Mouse (Mus musculus) heart, postnatal 14 days (tissue): Measurements from ENCODE around the gene C2cd5. TPM values are rescaled to one million over a fixed set of nuclear protein-coding genes. Genes with fewer than 3 reads are reported as not detected.
"Not testable (repeated sequence)": the region's sequence is repeated elsewhere in the genome, so short reads cannot be mapped to it uniquely, and the experiment has no call there.

ENCODE experiments used
- DNase-seq, 2 experiments: peaks; one replicate each; pipeline ENCODE4 v3.0.0; 2021 to 2022
- intact Hi-C: fragments of 180-260 bp; cut with DNase I; formaldehyde crosslinking; loops from one replicate; pipeline ENCODE4 v1.15.1; 2025
- total RNA-seq, 2 experiments: library from RNA; stranded (reverse); gene quantifications; 2 replicates each; pipeline ENCODE4 v1.2.3; 2021

The C2cd5 gene
- total RNA-seq, 2 experiments from 2014 or later = 19.2 to 20.1 TPM

- intact Hi-C loops = no loop called here
These were observed 72.0 kb downstream of the C2cd5 start for GRCm38 (mm10) chr6:143027896-143028295.

GRCm38 (mm10) chr6:143027402-143027801 lies 72.5 kb downstream of the C2cd5 start:
- intact Hi-C loops = no loop called here
- no peak for DNase-seq

More at GRCm38 (mm10) chr6:143027896-143028295, 72.0 kb downstream of the C2cd5 start:
- no peak for DNase-seq

DNA sequence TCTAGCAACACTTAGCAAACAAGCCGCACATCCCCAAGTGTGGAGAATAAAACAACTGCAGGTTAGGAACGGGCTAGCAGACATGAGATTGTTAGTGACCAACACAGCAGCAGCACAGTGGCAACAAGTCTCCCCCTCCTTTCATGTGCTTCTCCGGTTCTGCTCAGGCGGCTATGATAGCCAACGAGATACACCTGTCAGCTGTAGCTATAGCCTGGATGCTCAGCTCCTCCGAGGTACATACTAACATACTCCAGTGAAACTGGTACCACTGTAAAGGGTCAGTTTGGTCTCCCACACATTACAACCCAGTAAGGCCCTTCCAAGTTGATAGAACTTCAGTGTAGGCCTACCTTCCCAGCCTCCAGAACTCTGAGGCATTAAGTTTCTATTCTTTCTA lies 76.2 kb downstream of the C2cd5 start:
- DNase-seq = no peak
- intact Hi-C loops = no loop called here

DNA sequence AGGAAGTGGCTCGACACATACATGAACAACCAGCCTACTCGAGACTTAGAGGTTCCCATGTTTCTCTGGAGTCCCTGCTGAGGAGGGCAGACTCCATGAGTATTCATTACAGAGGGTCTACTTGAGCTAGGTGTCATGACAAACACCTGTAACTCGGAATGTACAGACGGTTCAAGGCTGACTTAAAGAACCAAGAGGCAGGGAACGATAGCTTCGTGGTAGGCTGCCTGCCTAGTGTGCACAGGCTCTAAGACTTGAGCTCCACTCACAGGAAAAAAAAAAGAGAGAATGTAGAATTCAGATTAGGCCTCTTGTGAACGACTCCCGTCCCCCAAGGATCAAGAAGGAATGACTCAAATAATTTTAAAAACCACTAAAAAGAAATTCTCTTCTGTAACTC lies 78.2 kb downstream of the C2cd5 start:
- intact Hi-C loops = no loop called here
- DNase-seq = no peak

GRCm38 (mm10) chr6:143020647-143021046 lies 79.3 kb downstream of the C2cd5 start:
- DNase-seq = no peak
- intact Hi-C loops = no loop called here

DNA sequence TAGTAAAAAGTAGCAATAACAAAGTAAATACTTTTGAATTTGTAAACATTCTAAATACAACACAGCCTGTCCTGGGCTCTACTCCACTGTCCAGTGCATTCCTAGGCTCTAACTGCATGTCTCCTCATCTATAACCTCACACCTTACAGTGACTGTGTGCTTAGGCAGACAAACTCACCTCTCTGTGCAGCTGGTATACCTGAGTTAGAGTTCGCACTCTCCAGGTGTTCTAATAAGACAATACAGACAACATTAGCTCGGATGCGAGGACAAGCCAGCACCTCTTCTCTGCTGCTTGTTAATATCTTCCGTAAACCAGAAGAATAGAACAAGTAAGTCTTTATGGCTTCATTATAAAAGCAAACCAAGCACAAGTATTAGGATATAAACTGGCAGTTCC lies 79.8 kb downstream of the C2cd5 start:
- DNase-seq = no peak
- intact Hi-C loops = no loop called here

DNA sequence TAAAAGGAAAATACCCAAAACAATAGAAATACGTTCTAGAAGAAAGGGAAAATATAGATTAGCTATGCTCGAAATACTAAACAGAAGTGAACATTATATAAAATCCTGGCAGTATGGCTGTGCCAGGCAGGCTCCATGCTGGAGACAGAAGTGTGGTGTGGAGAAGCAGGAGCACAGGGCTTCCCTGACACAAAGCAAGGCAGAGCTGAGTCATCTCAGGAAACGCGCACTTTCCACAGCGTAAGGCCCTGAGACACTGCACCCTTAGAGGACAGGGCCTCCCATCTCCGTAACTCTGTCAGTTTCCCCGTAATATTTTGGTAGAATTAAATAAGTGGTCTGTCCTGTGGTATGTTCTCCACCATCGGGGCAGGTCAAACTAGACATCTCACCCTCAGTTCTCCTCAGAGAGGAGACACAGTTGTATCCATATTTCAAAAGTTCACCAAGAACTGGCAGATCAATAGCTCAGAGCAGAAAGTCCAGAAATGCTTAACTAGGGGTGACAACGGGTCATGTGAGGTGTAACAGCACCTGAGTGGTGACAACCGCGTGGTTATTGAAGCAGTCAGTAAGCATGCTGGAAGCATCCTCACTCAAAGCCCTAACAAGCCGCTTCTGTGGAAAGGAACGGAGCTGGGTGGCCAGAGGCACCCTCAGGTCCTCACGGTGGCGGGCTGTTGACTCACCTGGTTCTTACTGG lies 87.3 kb downstream of the C2cd5 start:
- DNase-seq = no peak
- intact Hi-C loops = no loop called here

- intact Hi-C loops = no loop called here
- DNase-seq = no peak
These were observed 91.1 kb downstream of the C2cd5 start for GRCm38 (mm10) chr6:143008865-143009264.

DNA sequence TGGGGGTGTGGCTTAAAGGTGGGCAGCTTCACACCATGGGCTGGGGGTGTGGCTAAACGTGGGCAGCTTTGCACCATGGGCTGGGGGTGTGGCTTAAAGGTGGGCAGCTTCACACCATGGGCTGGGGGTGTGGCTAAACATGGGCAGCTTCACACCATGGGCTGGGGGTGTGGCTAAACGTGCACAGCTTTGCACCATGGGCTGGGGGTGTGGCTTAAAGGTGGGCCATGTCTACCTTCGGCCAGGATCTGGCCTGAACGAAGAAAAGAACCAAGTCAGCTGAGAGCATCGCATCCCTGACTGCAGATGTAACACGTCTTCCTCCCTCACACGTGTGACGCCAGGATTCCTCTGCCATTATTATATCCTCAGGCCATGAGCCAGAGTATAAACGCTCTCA lies 94.7 kb downstream of the C2cd5 start:
- intact Hi-C loops, DNase-seq: not testable (repeated sequence)

GRCm38 (mm10) chr6:143004801-143005200 lies 95.1 kb downstream of the C2cd5 start:
- intact Hi-C loops = no loop called here
- DNase-seq = no peak

DNA sequence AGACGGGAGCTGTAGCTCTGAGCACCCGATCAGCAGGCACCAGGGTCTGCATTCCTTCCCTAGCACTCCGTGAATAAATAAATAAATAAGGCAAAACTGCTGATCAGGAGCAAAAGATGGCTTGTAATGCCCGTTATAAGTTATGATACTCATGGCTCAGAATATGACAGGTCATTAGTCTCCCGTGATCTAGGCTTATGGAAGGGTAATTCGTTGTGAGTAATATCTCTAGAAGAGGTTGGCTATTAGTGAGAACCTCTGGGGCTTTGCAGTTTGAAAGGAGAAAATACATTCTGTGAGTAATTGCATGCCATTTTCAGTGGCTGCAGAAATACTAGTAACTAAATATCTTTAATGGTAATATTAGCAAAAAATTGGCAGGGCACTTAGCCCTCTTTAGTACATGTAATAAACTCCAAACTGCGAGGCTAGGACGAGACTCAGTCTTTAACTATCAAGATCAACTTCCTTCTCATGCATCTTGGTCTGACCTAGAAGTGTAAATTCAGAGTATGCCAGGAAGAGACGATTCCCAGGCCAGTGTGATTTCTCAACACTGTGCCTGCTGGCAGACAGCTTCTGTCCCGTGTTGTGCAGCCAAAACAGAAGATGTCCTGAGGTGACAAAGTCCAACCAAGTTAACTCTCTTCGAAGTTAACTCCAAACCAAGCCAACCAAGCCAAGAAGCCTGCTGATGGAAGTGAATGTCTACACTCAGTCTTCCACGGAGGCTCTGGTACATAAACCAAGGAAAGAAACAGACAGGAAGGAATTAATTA lies 101.5 kb downstream of the C2cd5 start:
- intact Hi-C loops = no loop called here
- no peak for DNase-seq

GRCm38 (mm10) chr6:142996887-142997286 lies 103.1 kb downstream of the C2cd5 start:
- DNase-seq = no peak
- intact Hi-C loops = no loop called here

DNA sequence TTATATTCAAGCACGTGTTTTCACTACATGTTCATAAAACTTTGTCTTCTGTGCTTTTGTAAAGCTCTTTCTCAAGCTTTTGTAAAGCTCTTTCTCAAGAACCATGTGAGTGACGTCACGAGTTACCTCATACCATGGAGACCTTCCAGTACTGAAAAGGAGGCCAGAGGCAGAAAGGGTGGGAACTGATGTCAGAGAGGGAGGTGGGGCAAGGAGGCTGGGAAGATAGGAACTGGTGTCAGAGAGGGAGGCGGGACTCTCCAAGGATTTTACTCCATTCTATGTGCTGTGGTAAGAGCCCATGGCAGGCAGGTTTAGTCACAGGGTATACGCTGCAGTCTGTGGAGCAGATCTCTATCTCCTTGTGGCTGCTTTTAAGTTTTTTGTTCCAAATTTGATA lies 104.4 kb downstream of the C2cd5 start:
- intact Hi-C loops = no loop called here
- peak; percentile 36 to 53 for DNase-seq

DNA sequence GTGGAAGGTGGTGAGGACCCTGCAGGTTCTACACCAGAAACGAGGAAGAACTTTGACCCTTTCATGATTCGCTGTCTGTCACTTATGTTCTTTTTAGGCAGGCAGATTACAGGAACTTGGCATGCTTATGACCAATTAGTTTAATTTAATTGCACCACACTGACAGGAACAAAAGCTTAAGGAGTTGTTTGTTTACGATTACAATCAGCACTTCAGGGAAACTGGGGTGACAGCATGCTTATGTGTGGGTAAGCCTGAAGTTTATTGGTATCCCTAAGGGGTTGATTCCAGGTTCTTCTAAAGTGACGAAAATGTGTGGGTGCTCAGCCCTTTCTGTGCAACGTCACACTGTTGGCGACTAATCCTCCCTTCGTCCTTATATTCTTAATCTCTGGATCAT lies 105.1 kb downstream of the C2cd5 start:
- DNase-seq = no peak
- intact Hi-C loops = loop anchor here (5.0 kb wide), 1 partner anchor 177 kb away; no protein-coding TSS in a partner anchor

- intact Hi-C loops = loop anchor here (5.0 kb wide), 1 partner anchor 178 kb away; no protein-coding TSS in a partner anchor
- no peak for DNase-seq
These were observed 105.9 kb downstream of the C2cd5 start for GRCm38 (mm10) chr6:142993705-142994698.

GRCm38 (mm10) chr6:142992971-142993370 lies 107.0 kb downstream of the C2cd5 start:
- intact Hi-C loops = loop anchor here (5.0 kb wide), 1 partner anchor 179 kb away; no protein-coding TSS in a partner anchor

DNA sequence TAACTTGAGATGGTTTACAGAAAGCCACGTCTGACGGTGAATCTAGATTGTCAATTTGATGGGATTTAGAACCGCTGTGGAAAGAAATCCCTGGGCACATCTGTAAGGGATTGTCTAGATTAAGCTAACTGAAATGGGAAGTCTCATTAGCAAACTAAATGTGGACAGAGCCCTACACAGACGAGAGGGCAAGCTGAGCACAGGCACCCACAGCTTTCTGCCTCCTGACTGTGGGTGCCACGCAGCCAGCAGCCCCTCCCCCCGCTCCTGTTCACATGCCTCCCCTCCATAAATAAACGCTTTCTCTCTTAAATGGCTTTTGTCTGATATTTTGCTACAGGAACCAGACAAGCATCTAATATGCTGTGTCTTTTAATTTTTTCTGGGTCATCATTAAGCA lies 107.8 kb downstream of the C2cd5 start:
- DNase-seq = no peak
- intact Hi-C loops = loop anchor here (5.0 kb wide), 1 partner anchor 180 kb away; no protein-coding TSS in a partner anchor

More at GRCm38 (mm10) chr6:142992971-142993370, 107.0 kb downstream of the C2cd5 start:
- DNase-seq = no peak

- intact Hi-C loops = loop anchor here (5.0 kb wide), 1 partner anchor 181 kb away; no protein-coding TSS in a partner anchor
- no peak for DNase-seq
These were observed 108.4 kb downstream of the C2cd5 start for GRCm38 (mm10) chr6:142991391-142992059.

GRCm38 (mm10) chr6:142990516-142990915 lies 109.4 kb downstream of the C2cd5 start:
- intact Hi-C loops = loop anchor here (5.0 kb wide), 1 partner anchor 182 kb away; no protein-coding TSS in a partner anchor
- no peak for DNase-seq

DNA sequence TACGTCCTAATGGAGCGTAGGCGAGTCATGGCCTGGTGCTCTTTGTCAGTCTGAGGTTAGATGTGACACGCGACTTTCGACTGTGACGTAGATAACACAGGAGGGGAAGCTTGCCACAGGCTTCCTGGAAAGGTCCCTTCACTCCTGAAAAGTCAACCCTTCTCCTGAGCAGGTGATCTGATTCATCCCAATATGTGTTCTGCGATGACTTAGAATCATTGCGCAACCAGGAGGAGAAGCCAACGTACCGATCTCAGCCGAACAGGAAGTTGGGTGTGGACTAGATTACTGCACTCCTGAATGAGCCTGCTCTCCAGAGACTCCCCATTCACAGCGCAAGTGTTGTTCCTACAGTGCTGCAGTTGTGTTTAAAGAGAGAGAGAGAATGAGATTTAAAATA lies 110.4 kb downstream of the C2cd5 start:
- intact Hi-C loops = no loop called here
- DNase-seq = no peak
